In the genomic region with DNA sequence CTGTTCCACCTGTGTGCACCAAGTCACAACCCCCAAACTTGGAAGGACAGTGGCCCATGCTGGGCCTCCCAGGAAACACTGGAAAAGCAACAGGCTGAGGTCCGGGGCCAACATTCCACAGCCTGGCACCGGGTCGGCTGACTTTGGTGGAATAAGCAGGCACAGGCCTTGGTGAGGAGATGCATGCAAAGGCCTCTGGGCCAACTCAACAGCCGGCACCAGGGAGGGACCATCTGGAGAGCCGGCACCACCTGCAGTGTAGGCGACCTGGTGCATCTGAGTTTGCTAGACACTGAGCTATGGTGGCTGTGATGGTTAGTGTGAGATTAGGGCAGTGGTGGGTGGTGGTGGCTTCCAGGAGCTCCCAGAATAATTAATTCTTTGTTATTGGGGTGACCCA, we compare ENCODE assay signal across 10 mouse cellular contexts. TPM values are rescaled to one million over a fixed set of nuclear protein-coding genes. Genes with fewer than 3 reads are reported as not detected.
DNase-seq lines count a peak whose midpoint lies in the region; ATAC-seq and TF ChIP-seq lines count a peak whose summit lies in the region.
"Had no signal": no experiment of that assay in that cellular context is flagged by ENCODE, and none has a peak within 500 bp of the region (broad histone marks: within the 10 kb centered on the region; RNA-seq: fewer than 3 reads in every experiment).

No protein-coding gene starts in this region.

- WGBS in neural tube, embryonic 13.5 days: 68% methylated on average over 6 of the region's 6 CpGs
- WGBS in thymus, adult 2 months: 95% methylated on average over 6 of the region's 6 CpGs

- H3K4me2 ChIP-seq in neural tube, embryonic 13.5 days: no peak overlapping the region

- H3K4me1 ChIP-seq in neural tube, embryonic 13.5 days (replicated peaks): peaks cover 36% of the 10 kb centered on the region
- H3K4me1 ChIP-seq in thymus, adult 2 months (replicated peaks; ENCODE audit: control insufficient read depth, insufficient read depth, low read length): peaks cover 12% of the 10 kb centered on the region

- no peak for DNase-seq in neural tube, embryonic 10.5 days (ENCODE audit: extremely low spot score, low spot score)
- DNase-seq in cerebellum, postnatal 36 days: peak; percentile 94 to 95
- peak; percentile 58 for DNase-seq in layer of hippocampus, adult 9-10 months (ENCODE audit: low spot score)
- peak; percentile 63 to 65 for DNase-seq in right cerebral cortex, postnatal 10 days (ENCODE audit: low spot score in 2 of 2)
- no peak for DNase-seq in urinary bladder, postnatal 36 days (ENCODE audit: low spot score in 2 of 2)
- DNase-seq in embryo, embryonic 10 days (ENCODE audit: low spot score): no peak
- DNase-seq in thymus, adult 2 months: no peak
- DNase-seq: gastrocnemius, postnatal 10 days; kidney, adult 9 months had no signal

- TF ChIP-seq CTCF in thymus, adult 2 months (IDR thresholded peaks at IDR 0.05; ENCODE audit: borderline replicate concordance, control insufficient read depth, extremely low read depth, insufficient read depth, low read length, poor library complexity): no peak

- no peak overlapping the region for H3K9ac ChIP-seq in neural tube, embryonic 13.5 days

- no peak for TF ChIP-seq POLR2A in thymus, adult 2 months (IDR thresholded peaks at IDR 0.05; ENCODE audit: control insufficient read depth, extremely low read depth, insufficient read depth, low read length, poor library complexity)

- ATAC-seq in neural tube, embryonic 13.5 days (ENCODE audit: low read depth): no peak

- H3K36me3 ChIP-seq in neural tube, embryonic 13.5 days: peaks cover 13% of the 10 kb centered on the region
- H3K36me3 ChIP-seq in thymus, adult 2 months (ENCODE audit: control insufficient read depth, insufficient read depth, low read length): no peaks in the 10 kb centered on the region

- peak overlapping the region; percentile 38; the same call in 1 of the 2 replicates for H3K27ac ChIP-seq in neural tube, embryonic 13.5 days (replicated peaks)
- H3K27ac ChIP-seq in thymus, adult 2 months (ENCODE audit: control insufficient read depth, insufficient read depth, low read length): no peak overlapping the region

- H3K4me3 ChIP-seq in neural tube, embryonic 13.5 days: no peak overlapping the region
- H3K4me3 ChIP-seq in thymus, adult 2 months (ENCODE audit: control insufficient read depth, insufficient read depth, low read length): no peak overlapping the region

- H3K27me3 ChIP-seq in neural tube, embryonic 13.5 days: no peaks in the 10 kb centered on the region
- no peaks in the 10 kb centered on the region; the same call in 1 of the 2 replicates for H3K27me3 ChIP-seq in thymus, adult 2 months (ENCODE audit: control insufficient read depth, insufficient read depth, low read length)

- H3K9me3 ChIP-seq in neural tube, embryonic 13.5 days: no peaks in the 10 kb centered on the region

RNA-seq across cellular contexts. Expression of a gene that starts 46.3 kb away (rescaled TPM):
- 54.6 and 58.9 TPM in 2 replicates for polyA plus RNA-seq in neural tube, embryonic 13.5 days (2015; fragmentation: Nextera tagmentation; extraction: Ambion mirVana)
- polyA plus RNA-seq in thymus, adult 2 months (2012; rRNA removed): 28.7 and 32.8 TPM in 2 replicates

Comparison
In these comparisons a context has a peak if more than half of its experiments do, and no peak if none do; other contexts are left out.
1. DNase-seq: peak in cerebellum, postnatal 36 days (2 of 2), layer of hippocampus, adult 9-10 months (single experiment) and right cerebral cortex, postnatal 10 days (2 of 2); none in neural tube, embryonic 10.5 days (single experiment), urinary bladder, postnatal 36 days (0 of 2), embryo, embryonic 10 days (single experiment) and thymus, adult 2 months (single experiment).